Mouse (Mus musculus): ENCODE measurements around the gene Fah. TPM values are rescaled to one million over a fixed set of nuclear protein-coding genes. Genes with fewer than 3 reads are reported as not detected.
A peak's percentile ranks its signal among the peaks of the same experiment; 100 is the strongest.

The Fah gene
- polyA plus RNA-seq, 1 experiment from 2014 or later: 11.8 TPM

- Histone ChIP-seq H3K27ac (ENCODE audit: low read length) (no peak overlapping the region), H3K27me3 (ENCODE audit: control insufficient read depth, insufficient read depth, low read length) (no peaks in the 10 kb centered on the region), H3K4me1 (ENCODE audit: control insufficient read depth, insufficient read depth, low read length) (0 out of 2 replicates have a peak, but pooled peaks cover 4% of the 10 kb centered on the region), H3K36me3 (ENCODE audit: control insufficient read depth, insufficient read depth, low read length) (no peaks in the 10 kb centered on the region; the same call in 1 of the 2 replicates), H3K4me2 (replicated peaks; ENCODE audit: low read depth, low read length) (peak overlapping the region; percentile 93), H3K4me3 (ENCODE audit: low read depth, low read length) (peak overlapping the region; percentile 51), H3K9me3 (ENCODE audit: control insufficient read depth, low read depth, low read length) (no peaks in the 10 kb centered on the region), H3K9ac (replicated peaks; ENCODE audit: low read depth, low read length) (no peak overlapping the region)
- 9% methylated on average over 19 of the region's 19 CpGs for WGBS
- ATAC-seq (ENCODE audit: insufficient number of reproducible peaks, insufficient read depth, low FRiP score, low read depth): peak; percentile 16; the same call in 1 of the 2 replicates
Observed at GRCm38 (mm10) chr7:84605033-84605687, 1.4 kb downstream of the Fah start.

- ATAC-seq (ENCODE audit: insufficient number of reproducible peaks, insufficient read depth, low FRiP score, low read depth): no peak
- H3K27me3 ChIP-seq (ENCODE audit: control insufficient read depth, insufficient read depth, low read length): no peaks in the 10 kb centered on the region
Observed at GRCm38 (mm10) chr7:84604501-84604900, 2.0 kb downstream of the Fah start.

GRCm38 (mm10) chr7:84601331-84601730 is 5.2 kb downstream of the Fah start:
- Histone ChIP-seq H3K4me3 (ENCODE audit: low read depth, low read length) (no peak overlapping the region), H3K4me1 (ENCODE audit: control insufficient read depth, insufficient read depth, low read length) (0 out of 2 replicates have a peak, but pooled peaks cover 4% of the 10 kb centered on the region), H3K27ac (ENCODE audit: low read length) (no peak overlapping the region), H3K4me2 (replicated peaks; ENCODE audit: low read depth, low read length) (no peak overlapping the region), H3K27me3 (ENCODE audit: control insufficient read depth, insufficient read depth, low read length) (no peaks in the 10 kb centered on the region), H3K36me3 (ENCODE audit: control insufficient read depth, insufficient read depth, low read length) (no peaks in the 10 kb centered on the region), H3K9me3 (ENCODE audit: control insufficient read depth, low read depth, low read length) (no peaks in the 10 kb centered on the region), H3K9ac (replicated peaks; ENCODE audit: low read depth, low read length) (no peak overlapping the region)
- no peak for ATAC-seq (ENCODE audit: insufficient number of reproducible peaks, insufficient read depth, low FRiP score, low read depth)
- WGBS: 87% methylated on average over 3 of the region's 3 CpGs

More at GRCm38 (mm10) chr7:84604501-84604900, 2.0 kb downstream of the Fah start:
- Histone ChIP-seq H3K4me2 (replicated peaks; ENCODE audit: low read depth, low read length) (no peak overlapping the region), H3K4me1 (ENCODE audit: control insufficient read depth, insufficient read depth, low read length) (0 out of 2 replicates have a peak, but pooled peaks cover 4% of the 10 kb centered on the region), H3K9me3 (ENCODE audit: control insufficient read depth, low read depth, low read length) (no peaks in the 10 kb centered on the region), H3K36me3 (ENCODE audit: control insufficient read depth, insufficient read depth, low read length) (no peaks in the 10 kb centered on the region; the same call in 1 of the 2 replicates), H3K9ac (replicated peaks; ENCODE audit: low read depth, low read length) (no peak overlapping the region), H3K4me3 (ENCODE audit: low read depth, low read length) (no peak overlapping the region), H3K27ac (ENCODE audit: low read length) (no peak overlapping the region)
- 75% methylated on average over 3 of the region's 3 CpGs for WGBS

- no peak for ATAC-seq (ENCODE audit: insufficient number of reproducible peaks, insufficient read depth, low FRiP score, low read depth)
- no peaks in the 10 kb centered on the region for H3K27me3 ChIP-seq (ENCODE audit: control insufficient read depth, insufficient read depth, low read length)
- H3K27ac ChIP-seq (ENCODE audit: low read length): no peak overlapping the region
- H3K9me3 ChIP-seq (ENCODE audit: control insufficient read depth, low read depth, low read length): no peaks in the 10 kb centered on the region
- no peak overlapping the region for H3K4me2 ChIP-seq (replicated peaks; ENCODE audit: low read depth, low read length)
- H3K4me3 ChIP-seq (ENCODE audit: low read depth, low read length): no peak overlapping the region
- H3K36me3 ChIP-seq (ENCODE audit: control insufficient read depth, insufficient read depth, low read length): no peaks in the 10 kb centered on the region
- no peak overlapping the region for H3K9ac ChIP-seq (replicated peaks; ENCODE audit: low read depth, low read length)
- H3K4me1 ChIP-seq (ENCODE audit: control insufficient read depth, insufficient read depth, low read length): 0 out of 2 replicates have a peak, but pooled peaks cover 4% of the 10 kb centered on the region
- 91% methylated on average over 2 of the region's 2 CpGs for WGBS
Observed at GRCm38 (mm10) chr7:84600631-84601030, 5.9 kb downstream of the Fah start.

GRCm38 (mm10) chr7:84596633-84597032 is 9.9 kb downstream of the Fah start:
- Histone ChIP-seq H3K4me1 (ENCODE audit: control insufficient read depth, insufficient read depth, low read length) (no peaks in the 10 kb centered on the region), H3K4me2 (replicated peaks; ENCODE audit: low read depth, low read length) (no peak overlapping the region), H3K9ac (replicated peaks; ENCODE audit: low read depth, low read length) (no peak overlapping the region), H3K27ac (ENCODE audit: low read length) (no peak overlapping the region), H3K9me3 (ENCODE audit: control insufficient read depth, low read depth, low read length) (no peaks in the 10 kb centered on the region), H3K27me3 (ENCODE audit: control insufficient read depth, insufficient read depth, low read length) (no peaks in the 10 kb centered on the region), H3K36me3 (ENCODE audit: control insufficient read depth, insufficient read depth, low read length) (no peaks in the 10 kb centered on the region), H3K4me3 (ENCODE audit: low read depth, low read length) (no peak overlapping the region)
- ATAC-seq (ENCODE audit: insufficient number of reproducible peaks, insufficient read depth, low FRiP score, low read depth): no peak
- WGBS: 84% methylated on average over 3 of the region's 3 CpGs

- no peaks in the 10 kb centered on the region for H3K4me1 ChIP-seq (ENCODE audit: control insufficient read depth, insufficient read depth, low read length)
- no peak overlapping the region for H3K4me3 ChIP-seq (ENCODE audit: low read depth, low read length)
- no peaks in the 10 kb centered on the region for H3K36me3 ChIP-seq (ENCODE audit: control insufficient read depth, insufficient read depth, low read length)
- H3K9ac ChIP-seq (replicated peaks; ENCODE audit: low read depth, low read length): no peak overlapping the region
- no peak for ATAC-seq (ENCODE audit: insufficient number of reproducible peaks, insufficient read depth, low FRiP score, low read depth)
- WGBS: 83% methylated on average over 3 of the region's 3 CpGs
- H3K27me3 ChIP-seq (ENCODE audit: control insufficient read depth, insufficient read depth, low read length): no peaks in the 10 kb centered on the region
- H3K27ac ChIP-seq (ENCODE audit: low read length): no peak overlapping the region
- H3K9me3 ChIP-seq (ENCODE audit: control insufficient read depth, low read depth, low read length): no peaks in the 10 kb centered on the region
- H3K4me2 ChIP-seq (replicated peaks; ENCODE audit: low read depth, low read length): no peak overlapping the region
Observed at GRCm38 (mm10) chr7:84596002-84596401, 10.5 kb downstream of the Fah start.

- H3K4me1 ChIP-seq (ENCODE audit: control insufficient read depth, insufficient read depth, low read length): no peaks in the 10 kb centered on the region
- H3K4me2 ChIP-seq (replicated peaks; ENCODE audit: low read depth, low read length): no peak overlapping the region
- no peaks in the 10 kb centered on the region for H3K36me3 ChIP-seq (ENCODE audit: control insufficient read depth, insufficient read depth, low read length)
- no peaks in the 10 kb centered on the region for H3K9me3 ChIP-seq (ENCODE audit: control insufficient read depth, low read depth, low read length)
- H3K9ac ChIP-seq (replicated peaks; ENCODE audit: low read depth, low read length): no peak overlapping the region
- H3K4me3 ChIP-seq (ENCODE audit: low read depth, low read length): no peak overlapping the region
- no peaks in the 10 kb centered on the region for H3K27me3 ChIP-seq (ENCODE audit: control insufficient read depth, insufficient read depth, low read length)
- H3K27ac ChIP-seq (ENCODE audit: low read length): no peak overlapping the region
- no peak for ATAC-seq (ENCODE audit: insufficient number of reproducible peaks, insufficient read depth, low FRiP score, low read depth)
Observed at GRCm38 (mm10) chr7:84594917-84595303, 11.6 kb downstream of the Fah start.

GRCm38 (mm10) chr7:84594087-84594916 is 12.2 kb downstream of the Fah start:
- ATAC-seq (ENCODE audit: insufficient number of reproducible peaks, insufficient read depth, low FRiP score, low read depth): peak; percentile 42; the same call in 1 of the 2 replicates
- Histone ChIP-seq H3K27ac (ENCODE audit: low read length) (no peak overlapping the region), H3K36me3 (ENCODE audit: control insufficient read depth, insufficient read depth, low read length) (no peaks in the 10 kb centered on the region), H3K4me2 (replicated peaks; ENCODE audit: low read depth, low read length) (no peak overlapping the region), H3K9ac (replicated peaks; ENCODE audit: low read depth, low read length) (no peak overlapping the region), H3K9me3 (ENCODE audit: control insufficient read depth, low read depth, low read length) (no peaks in the 10 kb centered on the region), H3K4me3 (ENCODE audit: low read depth, low read length) (no peak overlapping the region), H3K4me1 (ENCODE audit: control insufficient read depth, insufficient read depth, low read length) (no peaks in the 10 kb centered on the region), H3K27me3 (ENCODE audit: control insufficient read depth, insufficient read depth, low read length) (no peaks in the 10 kb centered on the region)
- 48% methylated on average over 8 of the region's 8 CpGs for WGBS

All from stomach, embryonic 14.5 days (tissue).